Mouse (Mus musculus): ENCODE results near the gene Btnl10. TPM values are rescaled to one million over a fixed set of nuclear protein-coding genes. Genes with fewer than 3 reads are reported as not detected.
A peak's percentile ranks its signal among the peaks of the same experiment; 100 is the strongest.

Gene Btnl10
- polyA plus RNA-seq, 1 experiment = not detected

DNA sequence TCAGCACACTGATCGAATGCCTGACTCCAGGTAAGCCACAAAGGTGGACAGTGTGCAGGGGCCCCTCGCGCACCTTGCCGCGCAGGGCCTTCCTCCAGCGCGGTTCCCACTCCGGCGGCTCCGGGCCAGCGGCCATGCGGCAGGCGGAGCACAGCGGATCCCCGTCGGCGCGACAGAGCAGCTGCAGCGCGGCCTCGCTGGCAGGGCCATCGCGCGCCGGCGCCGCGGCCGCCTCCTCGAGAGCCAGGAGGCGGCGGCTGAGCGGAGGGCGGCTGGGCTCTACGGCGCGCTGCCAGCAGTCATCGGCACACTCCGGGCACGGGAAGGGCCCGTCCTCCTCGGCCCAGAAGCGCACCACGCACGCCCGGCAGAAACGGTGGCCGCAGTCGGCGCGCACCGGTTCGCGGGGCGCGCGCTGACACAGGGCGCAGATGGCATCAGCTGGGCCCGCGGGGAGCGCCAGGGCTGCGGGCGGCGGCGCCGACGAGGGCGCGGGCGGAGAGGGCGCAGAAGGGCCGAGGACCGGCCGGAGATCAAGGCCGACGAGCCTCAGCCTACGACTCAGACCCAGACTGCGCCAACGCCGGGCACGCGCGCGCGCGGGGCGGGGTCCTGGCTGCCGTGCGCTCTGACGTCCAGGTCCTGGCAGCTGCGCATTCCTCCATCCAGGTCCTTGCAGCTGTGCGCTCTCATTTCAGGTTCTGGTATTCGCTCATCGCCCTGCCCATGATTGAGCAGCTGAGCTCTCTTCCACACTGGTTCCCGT lies 20.8 kb downstream of the Btnl10 start, which contains the start of gene Rnf187:
TSS of gene Rnf187 (minus strand) at position 595 of the 766 bp plus-strand sequence.
- Histone ChIP-seq H3K9ac (ENCODE audit: low read depth, poor library complexity, severe bottlenecking) (peak within 1 kb of the TSS; percentile 85), H3K36me3 (ENCODE audit: control insufficient read depth, insufficient read depth, low read length, poor library complexity, severe bottlenecking) (peaks cover 21% of the 10 kb centered on the region), H3K4me3 (ENCODE audit: low read depth, low read length) (peak within 1 kb of the TSS; percentile 94), H3K27ac (ENCODE audit: insufficient read depth, low read length) (no peak within 1 kb of the TSS), H3K4me1 (ENCODE audit: control insufficient read depth, insufficient read depth, low read length) (no peaks in the 10 kb centered on the region), H3K9me3 (replicated peaks; ENCODE audit: control insufficient read depth, insufficient read depth, low read length, poor library complexity, severe bottlenecking) (no peaks in the 10 kb centered on the region), H3K27me3 (ENCODE audit: control insufficient read depth, insufficient read depth, low read length, poor library complexity, severe bottlenecking) (no peaks in the 10 kb centered on the region)
- TF ChIP-seq POLR2A (IDR thresholded peaks at IDR 0.05; ENCODE audit: insufficient read depth, low read length) (peak; percentile 39), CTCF (IDR thresholded peaks at IDR 0.05; ENCODE audit: low read depth, low read length) (no peak), EP300 (IDR thresholded peaks at IDR 0.05; ENCODE audit: insufficient read depth, low read depth, low read length) (peak; percentile 80; the same call in 1 of the 2 replicates)

DNA sequence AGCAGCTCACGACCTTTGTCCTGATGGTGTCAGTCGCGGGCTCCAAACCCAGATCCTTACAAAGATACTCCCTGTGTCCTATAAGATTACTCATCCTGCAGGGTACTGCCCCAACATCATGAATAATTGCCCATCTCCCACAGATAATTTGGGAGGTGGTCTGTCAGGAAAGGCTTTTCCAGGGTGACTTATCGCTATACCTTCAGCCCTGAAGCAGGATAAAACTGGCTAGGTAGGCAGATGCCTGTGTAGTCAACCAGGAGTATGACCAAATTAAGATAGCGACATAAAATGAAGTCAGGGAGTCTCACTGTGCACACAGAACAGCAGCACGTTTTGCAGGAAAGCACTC lies 21.4 kb downstream of the Btnl10 start:
- H3K27ac ChIP-seq (ENCODE audit: insufficient read depth, low read length) = no peak overlapping the region
- no peaks in the 10 kb centered on the region for H3K27me3 ChIP-seq (ENCODE audit: control insufficient read depth, insufficient read depth, low read length, poor library complexity, severe bottlenecking)
- TF ChIP-seq POLR2A (IDR thresholded peaks at IDR 0.05; ENCODE audit: insufficient read depth, low read length) (no peak), EP300 (IDR thresholded peaks at IDR 0.05; ENCODE audit: insufficient read depth, low read depth, low read length) (no peak), CTCF (IDR thresholded peaks at IDR 0.05; ENCODE audit: low read depth, low read length) (no peak)
- peak overlapping the region; percentile 11; the same call in 1 of the 2 replicates for H3K4me3 ChIP-seq (ENCODE audit: low read depth, low read length)
- no peaks in the 10 kb centered on the region for H3K9me3 ChIP-seq (replicated peaks; ENCODE audit: control insufficient read depth, insufficient read depth, low read length, poor library complexity, severe bottlenecking)
- H3K36me3 ChIP-seq (ENCODE audit: control insufficient read depth, insufficient read depth, low read length, poor library complexity, severe bottlenecking) = peaks cover 17% of the 10 kb centered on the region
- H3K9ac ChIP-seq (ENCODE audit: low read depth, poor library complexity, severe bottlenecking) = no peak overlapping the region
- no peaks in the 10 kb centered on the region for H3K4me1 ChIP-seq (ENCODE audit: control insufficient read depth, insufficient read depth, low read length)

DNA sequence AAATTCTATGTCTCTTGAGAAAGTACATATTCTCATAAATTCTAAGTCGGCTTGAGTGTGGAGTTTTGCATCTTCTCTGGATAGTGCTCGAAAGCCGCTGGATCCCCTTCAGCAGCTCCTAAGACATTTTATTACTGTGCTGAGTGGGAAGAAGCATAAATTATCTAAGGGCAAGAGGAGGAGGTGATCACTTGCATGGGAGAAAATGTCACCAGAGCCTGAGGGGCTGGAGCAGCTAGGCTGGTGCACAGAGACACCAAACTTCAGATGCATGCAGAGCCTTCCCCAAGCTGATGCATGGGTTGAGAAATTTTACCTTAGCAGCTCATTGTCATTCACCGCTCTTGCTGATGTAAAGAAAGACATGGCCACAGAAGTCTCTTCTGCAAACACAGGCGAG lies 26.4 kb downstream of the Btnl10 start:
- H3K4me1 ChIP-seq (ENCODE audit: control insufficient read depth, insufficient read depth, low read length) = no peaks in the 10 kb centered on the region
- TF ChIP-seq POLR2A (IDR thresholded peaks at IDR 0.05; ENCODE audit: insufficient read depth, low read length) (no peak), CTCF (IDR thresholded peaks at IDR 0.05; ENCODE audit: low read depth, low read length) (no peak), EP300 (IDR thresholded peaks at IDR 0.05; ENCODE audit: insufficient read depth, low read depth, low read length) (no peak)
- no peaks in the 10 kb centered on the region for H3K9me3 ChIP-seq (replicated peaks; ENCODE audit: control insufficient read depth, insufficient read depth, low read length, poor library complexity, severe bottlenecking)
- H3K27ac ChIP-seq (ENCODE audit: insufficient read depth, low read length) = no peak overlapping the region
- H3K27me3 ChIP-seq (ENCODE audit: control insufficient read depth, insufficient read depth, low read length, poor library complexity, severe bottlenecking) = no peaks in the 10 kb centered on the region; the same call in none of the 2 replicates
- H3K9ac ChIP-seq (ENCODE audit: low read depth, poor library complexity, severe bottlenecking) = no peak overlapping the region
- H3K4me3 ChIP-seq (ENCODE audit: low read depth, low read length) = no peak overlapping the region
- H3K36me3 ChIP-seq (ENCODE audit: control insufficient read depth, insufficient read depth, low read length, poor library complexity, severe bottlenecking) = no peaks in the 10 kb centered on the region

DNA sequence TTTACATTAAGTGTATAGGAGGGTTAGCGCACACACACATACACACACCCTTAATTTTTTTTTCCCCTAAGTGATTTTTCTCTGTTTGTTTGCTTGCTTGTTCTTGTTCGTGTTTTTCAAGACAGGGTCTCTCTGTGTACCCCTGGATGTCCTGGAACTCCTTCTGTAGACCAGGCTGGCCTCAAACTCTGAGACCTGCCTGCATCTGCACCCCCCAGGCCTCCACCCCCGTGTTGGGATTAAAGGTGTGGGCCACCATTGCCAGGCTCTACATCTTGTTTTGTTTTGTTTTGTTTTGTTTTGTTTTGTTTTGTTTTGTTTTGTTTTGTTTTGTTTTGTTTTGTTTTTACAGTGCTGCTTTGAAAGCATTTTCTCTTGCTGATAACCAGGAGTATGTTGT lies 29.6 kb downstream of the Btnl10 start:
- Histone ChIP-seq H3K9me3 (replicated peaks; ENCODE audit: control insufficient read depth, insufficient read depth, low read length, poor library complexity, severe bottlenecking) (no peaks in the 10 kb centered on the region), H3K4me1 (ENCODE audit: control insufficient read depth, insufficient read depth, low read length) (no peaks in the 10 kb centered on the region), H3K27ac (ENCODE audit: insufficient read depth, low read length) (no peak overlapping the region), H3K9ac (ENCODE audit: low read depth, poor library complexity, severe bottlenecking) (0 out of 2 replicates have a peak overlapping the region, but pooled peaks have one; percentile 10), H3K36me3 (ENCODE audit: control insufficient read depth, insufficient read depth, low read length, poor library complexity, severe bottlenecking) (no peaks in the 10 kb centered on the region), H3K27me3 (ENCODE audit: control insufficient read depth, insufficient read depth, low read length, poor library complexity, severe bottlenecking) (no peaks in the 10 kb centered on the region; the same call in none of the 2 replicates), H3K4me3 (ENCODE audit: low read depth, low read length) (no peak overlapping the region)
- TF ChIP-seq POLR2A (IDR thresholded peaks at IDR 0.05; ENCODE audit: insufficient read depth, low read length) (no peak), CTCF (IDR thresholded peaks at IDR 0.05; ENCODE audit: low read depth, low read length) (no peak), EP300 (IDR thresholded peaks at IDR 0.05; ENCODE audit: insufficient read depth, low read depth, low read length) (no peak)

DNA sequence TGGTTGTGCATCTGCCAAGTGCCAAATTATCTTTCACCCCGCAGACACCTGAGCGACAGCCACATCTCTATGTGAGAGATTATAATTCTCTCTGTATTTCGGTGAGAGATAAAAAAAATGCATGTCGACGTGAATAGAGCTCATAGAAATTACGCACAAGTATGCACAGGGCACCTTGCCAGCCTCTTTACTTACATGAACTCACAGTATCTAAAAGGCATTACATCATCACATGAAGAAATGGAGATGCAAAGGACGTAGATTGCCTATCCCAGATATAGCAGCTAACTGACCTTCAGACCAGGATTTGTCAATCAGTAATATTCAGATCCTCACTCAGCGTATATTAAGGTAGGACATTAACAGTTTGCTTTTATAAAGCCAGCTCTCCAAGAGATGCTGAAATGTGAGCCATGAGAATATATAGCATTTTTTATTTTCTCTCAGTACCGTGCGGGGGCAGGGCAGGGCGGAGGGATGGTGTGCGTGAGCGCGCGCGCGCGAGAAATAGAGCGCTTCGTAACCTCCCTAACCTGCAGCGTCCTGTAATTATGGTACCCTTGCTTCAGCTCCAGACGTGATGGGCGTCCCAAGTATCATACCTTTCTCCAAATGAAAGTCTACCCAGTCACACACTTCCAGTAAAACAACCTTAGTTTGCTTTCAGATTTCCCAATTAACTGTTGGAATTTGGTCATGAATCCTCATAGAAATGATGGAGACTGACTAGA lies 30.3 kb downstream of the Btnl10 start:
- TF ChIP-seq CTCF (IDR thresholded peaks at IDR 0.05; ENCODE audit: low read depth, low read length) (no peak), POLR2A (IDR thresholded peaks at IDR 0.05; ENCODE audit: insufficient read depth, low read length) (no peak), EP300 (IDR thresholded peaks at IDR 0.05; ENCODE audit: insufficient read depth, low read depth, low read length) (no peak)

More for the DNA sequence above, 30.3 kb downstream of the Btnl10 start:
- no peaks in the 10 kb centered on the region for H3K9me3 ChIP-seq (replicated peaks; ENCODE audit: control insufficient read depth, insufficient read depth, low read length, poor library complexity, severe bottlenecking)
- no peaks in the 10 kb centered on the region for H3K4me1 ChIP-seq (ENCODE audit: control insufficient read depth, insufficient read depth, low read length)
- 0 out of 2 replicates have a peak overlapping the region, but pooled peaks have one; percentile 10 for H3K9ac ChIP-seq (ENCODE audit: low read depth, poor library complexity, severe bottlenecking)
- H3K27me3 ChIP-seq (ENCODE audit: control insufficient read depth, insufficient read depth, low read length, poor library complexity, severe bottlenecking) = no peaks in the 10 kb centered on the region; the same call in none of the 2 replicates
- peak overlapping the region; percentile 34; the same call in 1 of the 2 replicates for H3K27ac ChIP-seq (ENCODE audit: insufficient read depth, low read length)
- no peaks in the 10 kb centered on the region for H3K36me3 ChIP-seq (ENCODE audit: control insufficient read depth, insufficient read depth, low read length, poor library complexity, severe bottlenecking)
- H3K4me3 ChIP-seq (ENCODE audit: low read depth, low read length) = peak overlapping the region; percentile 32
